Mouse (Mus musculus): ENCODE data around the gene Ipo9.

The Ipo9 gene

GRCm38 (mm10) chr1:135368245-135368644, 62.1 kb downstream of the Ipo9 start:
- peak; percentile 85 to 92 for DNase-seq (ENCODE audit: low spot score in 2 of 2)

- DNase-seq (ENCODE audit: low spot score in 2 of 2) = no peak
Observed at GRCm38 (mm10) chr1:135367595-135367994, 62.7 kb downstream of the Ipo9 start.

GRCm38 (mm10) chr1:135367005-135367404, 63.3 kb downstream of the Ipo9 start:
- DNase-seq (ENCODE audit: low spot score in 2 of 2) = no peak

- DNase-seq (ENCODE audit: low spot score in 2 of 2) = no peak
Observed at GRCm38 (mm10) chr1:135366380-135366779, 63.9 kb downstream of the Ipo9 start.

GRCm38 (mm10) chr1:135363446-135363845, 66.9 kb downstream of the Ipo9 start:
- DNase-seq (ENCODE audit: low spot score in 2 of 2) = no peak

- no peak for DNase-seq (ENCODE audit: low spot score in 2 of 2)
Observed at GRCm38 (mm10) chr1:135362115-135362514, 68.2 kb downstream of the Ipo9 start.

- DNase-seq (ENCODE audit: low spot score in 2 of 2) = no peak
Observed at GRCm38 (mm10) chr1:135361491-135361890, 68.8 kb downstream of the Ipo9 start.

- no peak for DNase-seq (ENCODE audit: low spot score in 2 of 2)
Observed at GRCm38 (mm10) chr1:135359071-135359470, 71.2 kb downstream of the Ipo9 start.

- DNase-seq (ENCODE audit: low spot score in 2 of 2) = no peak
Observed at GRCm38 (mm10) chr1:135351953-135352352, 78.3 kb downstream of the Ipo9 start.

GRCm38 (mm10) chr1:135347498-135348169, 82.7 kb downstream of the Ipo9 start:
- DNase-seq (ENCODE audit: low spot score in 2 of 2) = peak in 1 of 2 experiments; percentile 17

GRCm38 (mm10) chr1:135346891-135347290, 83.4 kb downstream of the Ipo9 start:
- DNase-seq (ENCODE audit: low spot score in 2 of 2) = no peak

- no peak for DNase-seq (ENCODE audit: low spot score in 2 of 2)
Observed at GRCm38 (mm10) chr1:135344026-135344425, 86.3 kb downstream of the Ipo9 start.

GRCm38 (mm10) chr1:135341947-135342346, 88.4 kb downstream of the Ipo9 start:
- DNase-seq (ENCODE audit: low spot score in 2 of 2) = no peak
